Mouse (Mus musculus) lung, adult 2 months (tissue): ENCODE measurements at regions not wholly inside any gene's neighbourhood (a gene's known extent, or its start where the extent isn't known, plus 50 kb on each side); places are given as distances from the start of the nearest gene placed in this dataset.

ENCODE experiments used
- CTCF ChIP-seq: fragments of 200-500 bp; IDR thresholded peaks from 2 replicates; pipeline ENCODE4 v1.5.1; 2011; ENCODE audit warnings: mild to moderate bottlenecking, low read length, control low read depth; ENCODE audit not compliant: insufficient read depth
- POLR2A ChIP-seq: fragments of 200-500 bp; IDR thresholded peaks from 2 replicates; pipeline ENCODE4 v1.6.1; 2011; ENCODE audit warnings: low read depth, mild to moderate bottlenecking, control low read depth, low read length, borderline replicate concordance; ENCODE audit errors: extremely low read depth

DNA sequence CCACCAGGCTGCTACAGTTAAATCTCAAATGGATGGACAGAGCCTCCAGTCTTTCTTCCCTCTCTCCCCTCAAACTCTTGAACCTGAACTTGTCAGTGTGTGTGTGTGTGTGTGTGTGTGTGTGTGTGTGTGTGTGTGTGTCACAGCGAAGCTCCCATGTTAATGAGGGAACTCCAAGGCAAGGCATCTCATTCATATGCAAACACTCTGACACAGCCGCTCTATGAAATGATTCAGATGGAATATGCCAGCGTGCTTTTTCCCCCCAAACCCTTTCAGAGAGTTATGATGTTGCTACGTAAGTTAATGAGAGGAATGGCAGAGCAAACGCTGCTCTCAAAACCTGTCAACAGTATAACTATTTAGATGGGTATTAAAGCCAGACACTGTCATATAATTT is 653.5 kb upstream of the Cdh5 start:
- TF ChIP-seq CTCF (no peak), POLR2A (no peak)
